Mouse (Mus musculus) neural tube, embryonic 11.5 days (tissue): ENCODE measurements around the gene E130208F15Rik. TPM values are rescaled to one million over a fixed set of nuclear protein-coding genes. Genes with fewer than 3 reads are reported as not detected.

ENCODE experiments used
- ATAC-seq: fragments of 200-750 bp; cut with Nextera tagmentation; 2 replicates; pipeline ENCODE4 v1.8.0; 2017; ENCODE audit warnings: moderate number of reproducible peaks, mild to moderate bottlenecking, moderate TSS enrichment, moderate library complexity; ENCODE audit not compliant: insufficient read depth, low FRiP score, low TSS enrichment
- DNase-seq: peaks from one replicate; pipeline ENCODE4 v3.0.0-alpha.2; 2015; ENCODE audit warnings: low spot score
- H3K27ac ChIP-seq: fragments of 300-500 bp; sonication (generic); 2 replicates; pipeline ENCODE4 v1.5.1; 2014; ENCODE audit warnings: low read depth, mild to moderate bottlenecking, low read length
- H3K27me3 ChIP-seq: fragments of 300-500 bp; sonication (generic); 2 replicates; pipeline ENCODE4 v1.6.1; 2014; ENCODE audit warnings: mild to moderate bottlenecking, low read length, mixed read lengths; ENCODE audit not compliant: control insufficient read depth, insufficient read depth
- H3K36me3 ChIP-seq: fragments of 300-500 bp; sonication (generic); 2 replicates; pipeline ENCODE4 v1.6.1; 2014; ENCODE audit warnings: mild to moderate bottlenecking, low read length, moderate library complexity, mixed read lengths; ENCODE audit not compliant: control insufficient read depth, insufficient read depth
- H3K4me1 ChIP-seq: fragments of 300-500 bp; sonication (generic); 2 replicates; pipeline ENCODE4 v1.6.1; 2014; ENCODE audit warnings: low read length, mixed read lengths; ENCODE audit not compliant: control insufficient read depth, insufficient read depth
- H3K4me2 ChIP-seq: fragments of 300-500 bp; sonication (generic); 2 replicates; pipeline ENCODE4 v1.6.1; 2014; ENCODE audit warnings: low read depth, mild to moderate bottlenecking, moderate library complexity
- H3K4me3 ChIP-seq: fragments of 300-500 bp; sonication (generic); 2 replicates; pipeline ENCODE4 v1.5.1; 2014; ENCODE audit warnings: low read depth, low read length
- H3K9ac ChIP-seq: fragments of 300-500 bp; sonication (generic); 2 replicates; pipeline ENCODE4 v1.6.1; 2014; ENCODE audit warnings: mild to moderate bottlenecking, low read length
- H3K9me3 ChIP-seq: fragments of 300-500 bp; sonication (generic); 2 replicates; pipeline ENCODE4 v1.6.1; 2016; ENCODE audit warnings: low read length; ENCODE audit not compliant: control insufficient read depth
- WGBS: fragments of 180-500 bp; shearing (Covaris S2); extraction: QIAGEN DNeasy Blood & Tissue Kit; methylation state at CpG from one replicate; pipeline ENCODE4 v1.1.7; 2014; 5-methylcytosine and 5-hydroxymethylcytosine counted together
- polyA plus RNA-seq: library from polyadenylated mRNA; unstranded; fragments of >200 nt; fragmentation: Nextera tagmentation; extraction: Ambion mirVana; gene quantifications from 2 replicates; pipeline ENCODE4 v1.2.1, GENCODE M21; 2014

The E130208F15Rik gene
- polyA plus RNA-seq, 1 experiment from 2014 or later: not detected

DNA sequence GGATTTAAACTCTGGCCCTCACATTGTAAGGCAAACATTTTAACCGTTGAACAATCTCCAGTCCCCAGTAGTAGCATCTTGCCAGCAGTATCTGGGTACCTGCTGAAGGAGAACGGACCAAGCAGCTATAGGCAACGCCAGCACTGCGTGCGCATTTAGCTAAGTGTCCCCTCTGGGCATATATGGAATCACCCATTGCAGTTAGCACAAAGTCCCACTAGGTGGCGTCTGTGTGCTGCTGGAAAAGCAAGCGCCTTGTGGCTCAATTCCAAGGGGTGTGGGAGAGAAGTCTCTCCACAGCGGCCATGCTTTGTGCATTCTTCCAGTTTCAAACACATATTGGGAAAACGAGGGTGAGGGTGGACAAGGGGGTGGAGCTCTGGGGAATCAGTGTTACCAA is 14.8 kb downstream of the E130208F15Rik start:
- ATAC-seq (no peak), DNase-seq (peak; percentile 87)
- WGBS: 6% methylated on average over 9 of the region's 9 CpGs
- no peak overlapping the region for H3K9ac ChIP-seq
- H3K27me3 ChIP-seq: no peaks in the 10 kb centered on the region
- H3K9me3 ChIP-seq: no peaks in the 10 kb centered on the region
- no peak overlapping the region for H3K4me3 ChIP-seq
- H3K4me1 ChIP-seq: no peaks in the 10 kb centered on the region
- H3K36me3 ChIP-seq: no peaks in the 10 kb centered on the region
- no peak overlapping the region for H3K27ac ChIP-seq
- no peak overlapping the region for H3K4me2 ChIP-seq

DNA sequence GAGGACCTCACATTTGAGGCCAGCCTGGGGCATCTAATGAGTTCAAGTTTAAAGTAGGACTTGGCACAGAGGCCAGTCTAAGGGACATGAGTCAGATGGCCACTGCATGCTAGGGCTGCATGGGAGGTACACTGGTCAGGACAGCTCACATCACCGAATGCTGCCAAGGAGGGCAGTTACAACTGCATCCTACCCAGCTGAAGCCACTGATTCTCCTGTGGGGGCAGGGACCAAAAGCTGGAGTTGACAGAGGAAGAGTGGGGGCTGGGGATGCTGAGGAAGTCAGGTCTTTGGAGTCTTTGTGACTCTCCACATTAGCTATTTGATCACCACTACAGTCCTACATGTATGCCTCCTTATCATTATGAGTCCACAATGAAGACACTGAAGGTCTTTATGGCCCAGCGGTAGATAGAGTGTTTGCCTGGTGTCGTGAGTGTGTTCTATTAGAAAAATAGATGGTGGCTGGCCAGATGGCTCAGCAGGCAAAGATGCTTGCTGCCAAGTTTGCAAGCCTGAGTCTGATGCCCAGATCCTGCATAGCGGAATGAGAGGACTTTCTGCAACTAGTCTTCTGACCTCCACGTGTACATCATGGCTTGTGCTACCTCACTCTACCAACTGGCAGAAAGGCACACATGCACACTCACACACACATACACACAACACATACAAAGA is 18.0 kb downstream of the E130208F15Rik start:
- H3K36me3 ChIP-seq: no peaks in the 10 kb centered on the region
- no peak overlapping the region for H3K4me3 ChIP-seq
- H3K4me2 ChIP-seq: no peak overlapping the region
- ATAC-seq: no peak
- no peak overlapping the region for H3K27ac ChIP-seq
- no peak for DNase-seq
- H3K9ac ChIP-seq: no peak overlapping the region
- no peaks in the 10 kb centered on the region for H3K4me1 ChIP-seq
- no peaks in the 10 kb centered on the region for H3K9me3 ChIP-seq
- 75% methylated on average over 5 of the region's 5 CpGs for WGBS
- H3K27me3 ChIP-seq: no peaks in the 10 kb centered on the region

DNA sequence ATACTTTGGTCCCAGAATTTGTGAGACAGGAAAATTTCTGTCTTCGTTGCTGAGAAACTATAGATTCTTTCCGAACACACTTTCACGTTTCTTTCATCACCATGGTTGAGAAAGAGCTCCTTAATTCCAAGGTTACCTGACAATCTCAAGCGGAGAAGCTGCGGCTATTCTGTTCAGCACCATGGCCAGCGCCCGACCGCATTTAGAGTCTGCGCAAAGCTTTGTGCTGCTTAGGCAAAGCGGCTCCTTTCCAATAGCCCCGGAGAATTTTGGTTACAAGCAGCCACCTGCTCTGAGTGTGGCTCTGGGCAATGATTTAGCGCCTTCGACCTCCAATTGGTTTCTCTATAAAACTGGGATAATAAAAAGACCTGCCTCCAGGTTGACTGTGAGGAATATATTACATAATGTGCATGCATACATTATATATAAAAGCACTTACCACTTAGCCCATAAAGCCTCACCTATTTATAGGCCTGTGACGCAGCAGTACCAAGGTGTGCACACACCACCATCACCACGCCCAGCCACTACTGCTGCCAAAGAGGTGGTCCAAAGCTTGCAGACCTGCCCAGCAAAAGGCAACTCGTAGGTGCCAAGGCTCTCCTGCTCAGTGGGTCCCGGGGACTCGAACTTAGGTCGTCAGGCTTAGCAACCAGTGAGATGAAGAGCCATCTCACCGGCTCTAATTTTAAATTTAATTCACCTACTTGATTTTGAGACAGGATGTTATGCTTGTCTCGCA is 25.3 kb downstream of the E130208F15Rik start:
- WGBS: 29% methylated on average over 21 of the region's 21 CpGs
- no peak for ATAC-seq

DNA sequence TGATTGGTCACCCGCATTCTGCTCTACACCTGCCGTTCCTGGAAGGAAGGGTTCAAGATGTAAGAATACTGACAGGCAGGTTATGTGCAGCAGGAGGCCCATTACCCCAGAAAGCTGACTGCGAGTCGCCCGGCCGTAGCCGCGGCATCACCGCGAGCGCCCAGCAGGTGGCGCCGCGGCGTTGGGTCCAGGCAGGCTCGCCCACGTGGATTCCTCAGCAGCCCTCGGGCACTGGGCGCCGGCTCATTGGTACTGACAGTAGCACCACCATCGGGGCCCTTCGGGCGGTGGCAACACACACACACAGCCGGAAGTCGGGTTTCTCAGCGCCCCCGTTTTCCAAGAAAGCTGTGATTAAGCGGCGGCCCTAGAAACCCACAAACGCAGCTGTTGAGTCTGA is 26.3 kb downstream of the E130208F15Rik start:
- WGBS: 2% methylated on average over 30 of the region's 30 CpGs
- Histone ChIP-seq H3K36me3 (no peaks in the 10 kb centered on the region), H3K4me1 (no peaks in the 10 kb centered on the region), H3K9me3 (no peaks in the 10 kb centered on the region), H3K27ac (no peak overlapping the region), H3K4me3 (no peak overlapping the region), H3K9ac (no peak overlapping the region; the same call in 1 of the 2 replicates), H3K27me3 (peaks cover 7% of the 10 kb centered on the region; the same call in 1 of the 2 replicates), H3K4me2 (no peak overlapping the region)
- ATAC-seq: peak; percentile 67; the same call in 1 of the 2 replicates
- DNase-seq: peak; percentile 89

More for the DNA sequence above, 25.3 kb downstream of the E130208F15Rik start:
- no peaks in the 10 kb centered on the region for H3K9me3 ChIP-seq
- H3K27me3 ChIP-seq: peaks cover 7% of the 10 kb centered on the region; the same call in 1 of the 2 replicates
- peak; percentile 82 for DNase-seq
- no peaks in the 10 kb centered on the region for H3K36me3 ChIP-seq
- no peak overlapping the region for H3K9ac ChIP-seq
- H3K4me2 ChIP-seq: no peak overlapping the region
- no peaks in the 10 kb centered on the region for H3K4me1 ChIP-seq
- H3K4me3 ChIP-seq: no peak overlapping the region
- no peak overlapping the region for H3K27ac ChIP-seq

DNA sequence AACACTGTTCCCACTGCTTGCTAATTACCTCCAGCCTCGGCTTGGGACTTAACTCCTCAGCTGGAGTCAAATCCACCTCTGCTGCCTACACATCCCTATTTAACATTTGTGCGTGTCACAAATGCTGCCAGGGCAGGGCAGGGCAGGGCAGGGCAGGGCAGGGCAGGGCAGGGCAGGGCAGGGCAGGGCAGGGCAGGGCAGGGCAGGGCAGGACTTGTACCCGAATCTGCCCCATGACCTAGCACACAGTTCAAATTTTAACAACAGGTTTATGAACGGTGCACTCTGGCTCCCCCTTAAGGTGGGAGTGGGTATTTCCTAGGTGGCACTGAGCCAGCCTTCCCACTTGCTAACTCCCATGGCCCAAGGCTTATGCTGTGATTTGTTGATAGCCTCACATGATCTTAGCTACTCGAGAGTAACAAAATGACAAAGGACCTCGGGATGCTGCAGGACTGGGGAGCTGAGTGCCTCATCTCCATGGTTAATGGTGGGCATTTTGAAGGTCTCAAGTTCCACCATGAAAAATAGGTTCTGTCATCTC is 31.8 kb downstream of the E130208F15Rik start:
- peak; percentile 53; the same call in 1 of the 2 replicates for ATAC-seq
- WGBS: 13% methylated on average over 6 of the region's 6 CpGs

DNA sequence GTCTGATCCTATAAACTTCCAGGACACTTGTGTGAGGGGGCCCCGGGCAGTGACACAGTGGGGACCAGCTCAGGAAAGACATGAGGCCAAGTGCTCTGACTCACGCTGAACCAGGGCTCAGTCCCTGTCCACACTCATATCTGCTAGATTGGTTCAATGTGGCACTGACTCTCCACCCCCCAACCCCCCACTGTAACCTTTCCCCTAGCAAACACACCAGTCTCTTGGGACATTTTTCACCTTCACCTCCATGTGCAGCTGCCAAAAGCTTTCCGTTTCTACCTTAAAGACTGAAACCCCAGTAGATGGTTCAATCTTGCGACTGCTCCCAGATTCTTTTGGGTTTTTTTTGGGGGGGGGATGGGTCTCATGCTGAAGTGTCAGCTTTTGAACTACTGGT is 32.5 kb downstream of the E130208F15Rik start:
- Histone ChIP-seq H3K36me3 (peaks cover 3% of the 10 kb centered on the region; the same call in 1 of the 2 replicates), H3K4me1 (no peaks in the 10 kb centered on the region), H3K4me3 (no peak overlapping the region), H3K27ac (no peak overlapping the region), H3K4me2 (no peak overlapping the region), H3K9ac (no peak overlapping the region), H3K27me3 (no peaks in the 10 kb centered on the region), H3K9me3 (no peaks in the 10 kb centered on the region)
- DNase-seq (no peak), ATAC-seq (no peak)
- 80% methylated on average over 4 of the region's 4 CpGs for WGBS

More for the DNA sequence above, 31.8 kb downstream of the E130208F15Rik start:
- Histone ChIP-seq H3K27ac (no peak overlapping the region), H3K9ac (no peak overlapping the region), H3K4me2 (no peak overlapping the region), H3K9me3 (no peaks in the 10 kb centered on the region), H3K27me3 (no peaks in the 10 kb centered on the region), H3K4me3 (no peak overlapping the region), H3K36me3 (peaks cover 3% of the 10 kb centered on the region; the same call in 1 of the 2 replicates), H3K4me1 (no peaks in the 10 kb centered on the region)
- DNase-seq: peak; percentile 70

DNA sequence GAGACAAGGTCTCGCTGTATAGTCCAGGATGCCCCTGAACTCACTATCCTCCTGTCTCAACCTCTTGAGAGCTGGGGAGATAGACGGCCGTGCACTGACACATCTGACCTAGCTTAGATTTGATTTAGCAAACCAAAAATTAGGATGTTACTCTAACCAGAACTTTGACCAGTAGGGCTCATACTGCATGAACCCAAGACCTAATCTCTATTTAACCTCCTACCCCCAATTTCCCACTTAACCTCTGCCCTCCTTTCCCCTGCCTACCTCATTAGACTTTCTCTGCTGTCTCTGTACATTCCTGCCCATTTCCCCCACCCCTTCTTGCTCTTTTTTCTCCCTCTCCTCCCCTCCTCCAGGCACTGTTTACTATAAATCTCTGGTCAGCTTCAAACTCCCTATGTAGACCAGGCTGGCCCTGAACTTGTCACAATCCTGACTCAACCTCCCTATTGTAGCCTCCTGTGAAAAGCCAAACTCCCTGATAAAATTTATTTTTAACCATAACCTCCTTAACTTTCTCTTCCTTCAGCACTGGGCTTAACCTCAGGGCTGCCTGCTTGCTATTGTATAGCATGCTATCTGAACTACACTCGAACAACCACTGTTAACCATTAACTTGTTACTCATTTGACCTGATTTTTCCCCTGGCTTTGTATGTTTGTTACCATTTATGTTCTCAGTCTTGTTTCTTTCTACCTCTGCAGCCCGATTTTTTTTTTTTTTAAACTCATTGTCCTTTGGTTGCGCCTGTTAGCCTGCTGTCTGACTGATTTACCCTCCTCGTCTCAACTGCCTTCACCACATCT is 37.0 kb downstream of the E130208F15Rik start:
- Histone ChIP-seq H3K4me2 (no peak overlapping the region; the same call in 1 of the 2 replicates), H3K4me3 (no peak overlapping the region), H3K27ac (no peak overlapping the region), H3K27me3 (no peaks in the 10 kb centered on the region), H3K4me1 (peaks cover 15% of the 10 kb centered on the region; the same call in 1 of the 2 replicates), H3K36me3 (peaks cover 3% of the 10 kb centered on the region; the same call in 1 of the 2 replicates), H3K9me3 (no peaks in the 10 kb centered on the region), H3K9ac (no peak overlapping the region)
- 55% methylated on average over 7 of the region's 7 CpGs for WGBS
- ATAC-seq: no peak
- DNase-seq: no peak

DNA sequence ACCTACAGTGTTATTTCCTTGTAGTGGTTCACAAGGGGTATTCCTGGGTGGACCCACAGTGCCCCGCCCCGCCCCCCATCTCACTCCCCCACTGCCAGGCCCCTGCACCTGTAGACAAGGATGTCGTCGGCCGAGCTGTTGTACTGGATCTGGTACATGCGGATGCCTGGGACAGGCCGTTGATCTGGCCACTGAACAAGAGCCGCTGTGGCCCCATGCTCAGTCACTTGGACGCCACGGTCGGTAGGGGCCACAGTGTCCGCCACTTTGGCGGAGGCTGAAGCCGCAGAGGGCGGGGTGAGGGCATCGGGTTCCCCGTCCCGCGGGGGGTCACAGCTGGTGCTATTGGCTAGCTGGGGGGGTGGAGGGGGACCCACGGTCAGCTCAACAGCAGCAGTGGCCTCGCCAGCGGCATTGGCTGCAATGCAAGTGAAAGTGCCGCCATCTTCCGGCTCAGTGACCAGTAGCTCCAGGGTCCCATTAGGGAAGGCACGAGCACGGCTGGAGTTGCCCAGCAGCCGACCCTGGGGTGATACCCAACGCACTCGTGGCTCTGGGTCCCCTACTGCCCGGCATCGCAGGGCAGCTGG is 37.8 kb downstream of the E130208F15Rik start:
- ATAC-seq: no peak
- Histone ChIP-seq H3K27ac (no peak overlapping the region), H3K4me1 (peaks cover 15% of the 10 kb centered on the region; the same call in 1 of the 2 replicates), H3K4me2 (peak overlapping the region; percentile 5), H3K4me3 (no peak overlapping the region), H3K36me3 (peaks cover 3% of the 10 kb centered on the region; the same call in 1 of the 2 replicates), H3K9me3 (no peaks in the 10 kb centered on the region), H3K27me3 (no peaks in the 10 kb centered on the region), H3K9ac (no peak overlapping the region)
- 68% methylated on average over 31 of the region's 31 CpGs for WGBS
- DNase-seq: no peak
